Mouse (Mus musculus) limb, embryonic 10.5 days (tissue): ENCODE data around the gene Psat1. TPM values are rescaled to one million over a fixed set of nuclear protein-coding genes. Genes with fewer than 3 reads are reported as not detected.
A peak's percentile ranks its signal among the peaks of the same experiment; 100 is the strongest.

Experiments
- DNase-seq: peaks from one replicate; pipeline ENCODE4 v3.0.0-alpha.2; 2017; ENCODE audit warnings: low spot score
- H3K27ac ChIP-seq: fragments of 300-500 bp; sonication (generic); 2 replicates; pipeline ENCODE4 v1.5.1; 2016; ENCODE audit warnings: mild to moderate bottlenecking
- H3K27me3 ChIP-seq: fragments of 300-500 bp; sonication (generic); 2 replicates; pipeline ENCODE4 v1.6.1; 2016; ENCODE audit warnings: low read depth, mild to moderate bottlenecking; ENCODE audit not compliant: poor library complexity, severe bottlenecking
- H3K36me3 ChIP-seq: fragments of 300-500 bp; sonication (generic); 2 replicates; pipeline ENCODE4 v1.6.1; 2016; ENCODE audit warnings: mild to moderate bottlenecking, moderate library complexity
- H3K4me1 ChIP-seq: fragments of 300-500 bp; sonication (generic); 2 replicates; pipeline ENCODE4 v1.6.1; 2016
- H3K4me3 ChIP-seq: fragments of 300-500 bp; sonication (generic); 2 replicates; pipeline ENCODE4 v1.5.1; 2016; ENCODE audit warnings: mild to moderate bottlenecking, moderate library complexity
- H3K9me3 ChIP-seq: fragments of 300-500 bp; sonication (generic); replicated peaks from 2 replicates; pipeline ENCODE4 v1.6.1; 2016; ENCODE audit warnings: mild to moderate bottlenecking
- WGBS: fragments of 180-500 bp; shearing (Covaris S2); methylation state at CpG from one replicate; pipeline ENCODE4 v1.1.7; 2016; 5-methylcytosine and 5-hydroxymethylcytosine counted together
- polyA plus RNA-seq: library from polyadenylated mRNA; unstranded; fragments of >200 nt; fragmentation: Nextera tagmentation; extraction: Ambion mirVana; gene quantifications from 2 replicates; pipeline ENCODE4 v1.2.1, GENCODE M21; 2016

Gene Psat1
- polyA plus RNA-seq, 1 experiment from 2014 or later: 93.3 TPM

- 92% methylated on average over 3 of the region's 3 CpGs for WGBS
- Histone ChIP-seq H3K27ac (no peak overlapping the region), H3K4me3 (no peak overlapping the region), H3K36me3 (peaks cover 10% of the 10 kb centered on the region), H3K9me3 (no peaks in the 10 kb centered on the region), H3K4me1 (no peaks in the 10 kb centered on the region; the same call in 1 of the 2 replicates), H3K27me3 (no peaks in the 10 kb centered on the region)
- no peak for DNase-seq
Measured at GRCm38 (mm10) chr19:15950225-15950624, 3.1 kb upstream of the Psat1 start.

GRCm38 (mm10) chr19:15948867-15949266 lies 1.7 kb upstream of the Psat1 start:
- no peak overlapping the region for H3K27ac ChIP-seq
- no peak for DNase-seq
- no peaks in the 10 kb centered on the region for H3K9me3 ChIP-seq
- WGBS: 88% methylated on average over 1 of the region's 1 CpGs
- no peaks in the 10 kb centered on the region; the same call in 1 of the 2 replicates for H3K4me1 ChIP-seq
- no peak overlapping the region for H3K4me3 ChIP-seq
- no peaks in the 10 kb centered on the region for H3K27me3 ChIP-seq
- peaks cover 2% of the 10 kb centered on the region; the same call in 1 of the 2 replicates for H3K36me3 ChIP-seq

GRCm38 (mm10) chr19:15948426-15948825 lies 1.3 kb upstream of the Psat1 start:
- no peak overlapping the region for H3K4me3 ChIP-seq
- H3K27me3 ChIP-seq: no peaks in the 10 kb centered on the region
- no peak for DNase-seq
- H3K36me3 ChIP-seq: peaks cover 2% of the 10 kb centered on the region; the same call in 1 of the 2 replicates
- H3K4me1 ChIP-seq: no peaks in the 10 kb centered on the region; the same call in 1 of the 2 replicates
- no peaks in the 10 kb centered on the region for H3K9me3 ChIP-seq
- H3K27ac ChIP-seq: no peak overlapping the region
- 76% methylated on average over 7 of the region's 7 CpGs for WGBS

- no peaks in the 10 kb centered on the region for H3K27me3 ChIP-seq
- 66% methylated on average over 10 of the region's 10 CpGs for WGBS
- no peak for DNase-seq
- H3K27ac ChIP-seq: no peak overlapping the region; the same call in 1 of the 2 replicates
- no peaks in the 10 kb centered on the region for H3K36me3 ChIP-seq
- H3K9me3 ChIP-seq: no peaks in the 10 kb centered on the region
- no peak overlapping the region for H3K4me3 ChIP-seq
- H3K4me1 ChIP-seq: no peaks in the 10 kb centered on the region; the same call in 1 of the 2 replicates
Measured at GRCm38 (mm10) chr19:15946663-15947062, 474 bp downstream of the Psat1 start.

GRCm38 (mm10) chr19:15943117-15943423 lies 4.1 kb downstream of the Psat1 start:
- H3K27ac ChIP-seq: no peak overlapping the region
- no peaks in the 10 kb centered on the region for H3K4me1 ChIP-seq
- no peak for DNase-seq
- H3K27me3 ChIP-seq: no peaks in the 10 kb centered on the region
- H3K4me3 ChIP-seq: no peak overlapping the region
- H3K36me3 ChIP-seq: no peaks in the 10 kb centered on the region
- 81% methylated on average over 7 of the region's 7 CpGs for WGBS
- no peaks in the 10 kb centered on the region for H3K9me3 ChIP-seq

GRCm38 (mm10) chr19:15942421-15943116 lies 4.6 kb downstream of the Psat1 start:
- H3K27ac ChIP-seq: no peak overlapping the region
- no peaks in the 10 kb centered on the region for H3K36me3 ChIP-seq
- WGBS: 64% methylated on average over 11 of the region's 11 CpGs
- no peaks in the 10 kb centered on the region for H3K27me3 ChIP-seq
- H3K4me1 ChIP-seq: no peaks in the 10 kb centered on the region
- no peak for DNase-seq
- H3K9me3 ChIP-seq: no peaks in the 10 kb centered on the region
- no peak overlapping the region for H3K4me3 ChIP-seq

- Histone ChIP-seq H3K9me3 (no peaks in the 10 kb centered on the region), H3K4me3 (no peak overlapping the region), H3K36me3 (no peaks in the 10 kb centered on the region), H3K27me3 (no peaks in the 10 kb centered on the region), H3K27ac (no peak overlapping the region), H3K4me1 (no peaks in the 10 kb centered on the region)
- DNase-seq: no peak
- WGBS: 89% methylated on average over 8 of the region's 8 CpGs
Measured at GRCm38 (mm10) chr19:15941399-15941798, 5.7 kb downstream of the Psat1 start.

GRCm38 (mm10) chr19:15925719-15926045 lies 21.5 kb downstream of the Psat1 start:
- Histone ChIP-seq H3K4me1 (peaks cover 24% of the 10 kb centered on the region), H3K27me3 (peaks cover 7% of the 10 kb centered on the region; the same call in 1 of the 2 replicates), H3K4me3 (peak overlapping the region; percentile 75), H3K9me3 (no peaks in the 10 kb centered on the region), H3K36me3 (peaks cover 3% of the 10 kb centered on the region), H3K27ac (peak overlapping the region; percentile 75; the same call in 1 of the 2 replicates)
- 41% methylated on average over 4 of the region's 4 CpGs for WGBS
- no peak for DNase-seq

GRCm38 (mm10) chr19:15924866-15925718 lies 22.0 kb downstream of the Psat1 start:
- H3K4me3 ChIP-seq: peak overlapping the region; percentile 75
- peaks cover 6% of the 10 kb centered on the region for H3K36me3 ChIP-seq
- WGBS: 5% methylated on average over 43 of the region's 43 CpGs
- DNase-seq: peak; percentile 88
- H3K27ac ChIP-seq: peak overlapping the region; percentile 86
- no peaks in the 10 kb centered on the region for H3K9me3 ChIP-seq
- H3K4me1 ChIP-seq: peaks cover 24% of the 10 kb centered on the region
- H3K27me3 ChIP-seq: peaks cover 7% of the 10 kb centered on the region; the same call in 1 of the 2 replicates

GRCm38 (mm10) chr19:15924181-15924865 lies 22.8 kb downstream of the Psat1 start:
- H3K27ac ChIP-seq: peak overlapping the region; percentile 86
- peak overlapping the region; percentile 75 for H3K4me3 ChIP-seq
- DNase-seq: no peak
- no peaks in the 10 kb centered on the region for H3K9me3 ChIP-seq
- H3K4me1 ChIP-seq: peaks cover 24% of the 10 kb centered on the region
- peaks cover 7% of the 10 kb centered on the region; the same call in 1 of the 2 replicates for H3K27me3 ChIP-seq
- WGBS: under 1% methylated on average over 46 of the region's 46 CpGs
- peaks cover 11% of the 10 kb centered on the region for H3K36me3 ChIP-seq

GRCm38 (mm10) chr19:15923426-15923825 lies 23.7 kb downstream of the Psat1 start:
- Histone ChIP-seq H3K4me3 (peak overlapping the region; percentile 75), H3K27ac (no peak overlapping the region; the same call in 1 of the 2 replicates), H3K27me3 (peaks cover 7% of the 10 kb centered on the region; the same call in 1 of the 2 replicates), H3K4me1 (peaks cover 24% of the 10 kb centered on the region), H3K36me3 (peaks cover 20% of the 10 kb centered on the region), H3K9me3 (no peaks in the 10 kb centered on the region)
- DNase-seq: peak; percentile 33
- 43% methylated on average over 9 of the region's 9 CpGs for WGBS

GRCm38 (mm10) chr19:15919336-15919735 lies 27.8 kb downstream of the Psat1 start:
- no peaks in the 10 kb centered on the region for H3K27me3 ChIP-seq
- no peak overlapping the region for H3K27ac ChIP-seq
- DNase-seq: no peak
- 97% methylated on average over 7 of the region's 7 CpGs for WGBS
- H3K4me1 ChIP-seq: peaks cover 13% of the 10 kb centered on the region
- no peak overlapping the region for H3K4me3 ChIP-seq
- H3K36me3 ChIP-seq: peaks cover 54% of the 10 kb centered on the region
- no peaks in the 10 kb centered on the region for H3K9me3 ChIP-seq
